Mouse (Mus musculus) hindbrain, postnatal 0 days (tissue): ENCODE results near the gene Elovl7. TPM values are rescaled to one million over a fixed set of nuclear protein-coding genes. Genes with fewer than 3 reads are reported as not detected.
A peak's percentile ranks its signal among the peaks of the same experiment; 100 is the strongest.

Experiments
- ATAC-seq: fragments of 200-750 bp; cut with Nextera tagmentation; 2 replicates; pipeline ENCODE4 v1.8.0; 2017; ENCODE audit warnings: mild to moderate bottlenecking, moderate TSS enrichment, moderate library complexity
- DNase-seq: peaks from one replicate; pipeline ENCODE4 v3.0.0-alpha.2; 2015; ENCODE audit warnings: low spot score
- H3K27ac ChIP-seq: fragments of 300-500 bp; sonication (generic); 2 replicates; pipeline ENCODE4 v1.5.1; 2014; ENCODE audit warnings: mild to moderate bottlenecking
- H3K27me3 ChIP-seq: fragments of 300-500 bp; sonication (generic); 2 replicates; pipeline ENCODE4 v1.6.1; 2014; ENCODE audit warnings: low read length, mixed read lengths; ENCODE audit not compliant: insufficient read depth
- H3K36me3 ChIP-seq: fragments of 300-500 bp; sonication (generic); 2 replicates; pipeline ENCODE4 v1.6.1; 2014; ENCODE audit warnings: low read length, mixed read lengths; ENCODE audit not compliant: insufficient read depth
- H3K4me1 ChIP-seq: fragments of 300-500 bp; sonication (generic); 2 replicates; pipeline ENCODE4 v1.6.1; 2014; ENCODE audit warnings: antibody characterized with exemption, low read length, mixed read lengths; ENCODE audit not compliant: insufficient read depth
- H3K4me2 ChIP-seq: fragments of 300-500 bp; sonication (generic); 2 replicates; pipeline ENCODE4 v1.6.1; 2014; ENCODE audit warnings: low read depth, mild to moderate bottlenecking, low read length, moderate library complexity, mixed read lengths
- H3K4me3 ChIP-seq: fragments of 300-500 bp; sonication (generic); 2 replicates; pipeline ENCODE4 v1.5.1; 2014; ENCODE audit warnings: low read length
- H3K9ac ChIP-seq: fragments of 300-500 bp; sonication (generic); replicated peaks from 2 replicates; pipeline ENCODE4 v1.6.1; 2014; ENCODE audit warnings: mild to moderate bottlenecking, low read length, moderate library complexity, mixed read lengths
- H3K9me3 ChIP-seq: fragments of 300-500 bp; sonication (generic); 2 replicates; pipeline ENCODE4 v1.6.1; 2016; ENCODE audit warnings: low read length, mixed read lengths
- CTCF ChIP-seq: IDR thresholded peaks from 2 replicates; pipeline ENCODE4 v1.5.1; 2016; ENCODE audit warnings: antibody characterized with exemption, control low read depth, low read depth
- WGBS: fragments of 180-500 bp; shearing (Covaris S2); extraction: QIAGEN DNeasy Blood & Tissue Kit; methylation state at CpG from one replicate; pipeline ENCODE4 v1.1.7; 2014; 5-methylcytosine and 5-hydroxymethylcytosine counted together
- polyA plus RNA-seq: library from polyadenylated mRNA; unstranded; fragments of >200 nt; fragmentation: Nextera tagmentation; extraction: Ambion mirVana; gene quantifications from 2 replicates; pipeline ENCODE4 v1.2.1, GENCODE M21; 2015
- total RNA-seq: library from RNA; depleted of rRNA; stranded (reverse); fragments of >200 nt; gene quantifications from 2 replicates; pipeline ENCODE4 v1.2.3, GENCODE M21; 2014; rRNA removed

Elovl7 gene
- total and polyA plus RNA-seq, 2 experiments from 2014 or later = 4.0 to 5.2 TPM

DNA sequence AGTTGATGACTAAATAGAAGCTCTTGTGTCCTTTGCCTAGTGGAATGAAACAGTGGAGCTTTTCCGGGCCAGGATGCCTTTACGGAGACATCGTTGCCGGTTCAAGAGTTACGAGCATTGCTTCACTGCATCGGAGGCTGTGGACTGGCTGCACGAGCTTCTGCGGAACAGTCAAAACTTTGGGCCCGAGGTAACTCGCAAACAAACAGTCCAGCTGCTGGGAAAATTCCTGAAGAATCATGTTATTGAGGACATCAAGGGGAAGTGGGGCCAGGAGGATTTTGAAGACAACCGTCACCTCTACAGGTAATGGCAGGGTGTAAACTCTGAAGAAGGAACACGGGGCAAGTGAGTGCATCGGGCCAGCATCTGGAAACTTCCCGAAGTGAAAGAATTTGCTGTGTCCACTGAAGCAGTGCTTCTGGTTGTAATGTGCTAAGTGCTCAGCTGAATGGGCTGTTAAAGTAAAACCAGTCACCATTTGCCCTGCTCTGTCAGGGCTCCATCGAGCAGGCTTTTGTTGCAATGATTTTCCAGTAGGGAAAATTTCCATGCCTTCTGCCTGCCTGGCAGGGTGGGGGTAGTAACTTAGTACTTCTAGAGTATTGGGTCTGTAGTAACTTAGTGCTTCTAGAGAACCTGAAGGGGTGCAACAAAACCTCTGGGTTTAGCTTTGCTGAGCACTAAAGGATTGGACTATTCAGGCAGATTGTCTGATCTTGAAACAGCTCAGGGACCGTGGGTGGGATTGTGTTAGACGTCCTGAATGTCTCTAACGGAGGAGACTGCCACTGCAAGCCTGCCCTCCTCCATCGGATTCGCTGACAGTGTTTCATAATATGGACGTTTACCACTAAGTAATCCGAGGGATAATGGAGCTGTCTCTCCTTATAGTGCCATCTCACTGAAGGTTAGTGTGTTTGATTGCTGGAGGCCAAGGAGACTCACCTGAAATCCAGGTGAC lies 109.9 kb downstream of the Elovl7 start:
- H3K4me1 ChIP-seq = no peaks in the 10 kb centered on the region
- DNase-seq (no peak), ATAC-seq (no peak)
- no peaks in the 10 kb centered on the region for H3K36me3 ChIP-seq
- no peak overlapping the region for H3K27ac ChIP-seq
- no peak for TF ChIP-seq CTCF
- H3K27me3 ChIP-seq = no peaks in the 10 kb centered on the region
- no peak overlapping the region for H3K9ac ChIP-seq
- H3K4me2 ChIP-seq = no peak overlapping the region
- no peaks in the 10 kb centered on the region for H3K9me3 ChIP-seq
- H3K4me3 ChIP-seq = no peak overlapping the region
- WGBS = 92% methylated on average over 22 of the region's 22 CpGs

DNA sequence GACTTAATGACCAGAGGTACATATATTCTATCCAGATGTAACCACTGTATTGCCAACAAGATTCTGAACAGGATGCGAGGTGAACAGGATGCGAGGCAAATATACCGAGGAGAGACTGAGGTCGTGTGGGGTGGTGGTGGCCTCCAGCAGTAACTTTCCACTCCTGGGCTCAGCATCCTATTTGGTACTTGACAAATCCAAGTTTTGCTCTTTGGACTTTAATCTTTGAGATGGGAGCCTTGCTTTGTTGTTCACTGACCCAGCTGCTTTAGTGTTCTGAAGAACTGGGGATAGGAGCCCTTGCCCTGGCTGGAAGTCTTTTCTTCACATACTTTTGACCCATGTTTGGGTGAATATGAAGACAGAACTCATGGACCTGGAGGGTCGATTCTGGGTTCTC lies 111.7 kb downstream of the Elovl7 start:
- Histone ChIP-seq H3K36me3 (no peaks in the 10 kb centered on the region), H3K27me3 (no peaks in the 10 kb centered on the region), H3K4me2 (no peak overlapping the region), H3K9me3 (no peaks in the 10 kb centered on the region), H3K27ac (no peak overlapping the region), H3K4me3 (no peak overlapping the region), H3K4me1 (no peaks in the 10 kb centered on the region), H3K9ac (no peak overlapping the region)
- no peak for ATAC-seq
- 93% methylated on average over 5 of the region's 5 CpGs for WGBS
- no peak for TF ChIP-seq CTCF
- no peak for DNase-seq

DNA sequence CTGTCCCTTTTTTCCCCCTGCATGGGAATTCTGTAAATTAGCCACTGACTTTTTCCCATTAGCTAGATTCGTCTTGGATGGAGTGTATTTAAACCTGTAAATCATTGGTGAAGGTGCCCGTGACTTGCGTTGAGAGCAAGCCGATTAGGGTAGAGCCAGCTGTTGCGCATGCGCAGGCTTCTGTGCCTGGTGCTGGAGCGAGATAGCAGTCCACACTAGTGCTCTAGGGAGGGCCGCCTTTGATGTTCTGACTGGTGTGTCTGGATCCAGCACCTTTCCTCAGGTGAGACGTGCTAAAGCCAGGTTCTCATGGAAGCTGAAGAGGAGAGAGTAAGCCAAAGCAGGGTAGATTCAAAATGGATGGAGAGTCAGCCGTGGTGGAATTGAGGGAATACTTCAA lies 112.1 kb downstream of the Elovl7 start:
- no peak overlapping the region for H3K9ac ChIP-seq
- no peak for TF ChIP-seq CTCF
- no peaks in the 10 kb centered on the region for H3K4me1 ChIP-seq

DNA sequence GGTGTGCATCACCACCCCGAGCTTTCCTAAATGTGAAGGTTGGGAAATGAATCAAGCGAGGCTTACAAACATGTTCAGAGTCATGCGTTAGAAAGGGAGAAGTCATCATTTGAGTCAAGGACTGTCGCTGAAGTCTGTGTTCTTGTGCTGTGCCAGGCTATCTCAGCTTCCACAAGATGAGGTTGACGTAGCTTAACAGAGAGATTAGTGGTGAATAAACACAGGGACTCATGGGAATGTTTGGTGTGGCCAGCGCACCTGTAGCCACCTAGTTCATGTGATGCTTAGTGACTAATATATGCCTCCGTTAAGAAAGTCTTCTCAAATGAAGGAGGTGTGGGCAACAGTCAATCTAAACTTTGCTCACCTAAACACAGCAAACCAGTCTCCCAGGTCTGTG lies 112.8 kb downstream of the Elovl7 start:
- WGBS = 94% methylated on average over 7 of the region's 7 CpGs
- ATAC-seq (no peak), DNase-seq (no peak)
- Histone ChIP-seq H3K36me3 (no peaks in the 10 kb centered on the region), H3K4me3 (no peak overlapping the region), H3K9ac (no peak overlapping the region), H3K4me1 (no peaks in the 10 kb centered on the region), H3K9me3 (no peaks in the 10 kb centered on the region), H3K27ac (no peak overlapping the region), H3K27me3 (no peaks in the 10 kb centered on the region), H3K4me2 (no peak overlapping the region)
- no peak for TF ChIP-seq CTCF

More for the DNA sequence above, 112.1 kb downstream of the Elovl7 start:
- ATAC-seq (no peak), DNase-seq (no peak)
- Histone ChIP-seq H3K27ac (no peak overlapping the region), H3K27me3 (no peaks in the 10 kb centered on the region), H3K36me3 (no peaks in the 10 kb centered on the region), H3K4me2 (no peak overlapping the region), H3K4me3 (no peak overlapping the region), H3K9me3 (no peaks in the 10 kb centered on the region)
- WGBS = 94% methylated on average over 10 of the region's 10 CpGs

DNA sequence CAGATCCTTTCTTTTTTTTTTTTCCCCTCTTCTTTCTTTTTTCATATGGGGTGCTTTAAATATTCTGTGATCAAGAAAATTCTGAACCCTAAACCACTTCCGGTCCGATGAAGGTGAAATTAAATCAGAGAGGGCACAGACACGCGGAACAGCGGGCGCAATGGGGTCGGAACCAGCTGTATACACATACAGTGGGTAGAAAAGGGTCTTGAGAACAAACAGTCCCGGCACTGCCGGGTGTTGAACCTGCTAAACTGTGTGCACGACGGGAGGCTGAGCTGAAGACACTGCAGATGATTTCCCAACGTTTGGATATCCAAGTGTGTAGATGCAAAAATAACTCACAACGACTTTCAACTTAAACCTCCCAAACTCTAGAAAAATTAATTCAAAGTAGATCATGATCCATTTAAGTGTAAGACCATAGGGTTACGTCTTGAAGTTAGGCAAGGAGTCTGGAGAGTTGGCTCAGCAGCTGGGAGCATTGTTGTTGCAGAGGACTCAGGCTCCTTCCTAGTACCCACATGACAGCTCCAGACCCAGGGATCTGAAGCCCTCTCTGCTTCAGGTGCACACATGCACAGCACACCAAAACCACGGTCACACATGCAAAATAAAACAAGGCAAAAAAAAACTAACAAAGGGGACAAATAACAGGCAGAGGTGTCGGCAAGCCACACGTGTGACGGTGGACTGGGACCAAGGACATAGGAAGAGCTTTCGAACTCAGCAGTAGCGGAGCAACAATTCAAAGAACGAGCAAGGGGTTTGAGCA lies 114.4 kb downstream of the Elovl7 start:
- Histone ChIP-seq H3K4me3 (no peak overlapping the region), H3K36me3 (no peaks in the 10 kb centered on the region), H3K27ac (no peak overlapping the region), H3K4me2 (no peak overlapping the region), H3K4me1 (no peaks in the 10 kb centered on the region), H3K9me3 (no peaks in the 10 kb centered on the region), H3K9ac (no peak overlapping the region), H3K27me3 (no peaks in the 10 kb centered on the region)
- WGBS = 90% methylated on average over 21 of the region's 21 CpGs
- DNase-seq = no peak
- no peak for ATAC-seq
- TF ChIP-seq CTCF = no peak

DNA sequence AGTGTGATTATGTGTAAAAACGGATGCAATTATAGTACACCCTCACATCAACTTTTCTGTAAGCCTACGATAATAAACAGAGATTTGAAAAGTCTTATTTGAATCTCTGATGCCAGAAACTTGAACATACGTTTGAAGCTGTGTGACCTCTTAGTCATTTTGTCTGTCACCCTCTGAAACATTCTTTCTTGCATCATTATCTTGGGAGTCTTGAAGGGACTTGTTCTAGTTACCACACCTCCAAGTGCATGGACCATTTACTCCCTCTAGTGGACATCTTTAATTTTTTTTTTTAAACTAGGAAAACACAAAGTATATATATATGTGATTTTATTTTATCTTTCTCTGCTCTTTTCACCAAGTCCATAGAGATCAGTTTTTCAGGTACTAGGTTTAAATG lies 115.5 kb downstream of the Elovl7 start:
- peak; percentile 51 for DNase-seq
- H3K9me3 ChIP-seq = no peaks in the 10 kb centered on the region
- no peak overlapping the region for H3K27ac ChIP-seq
- H3K36me3 ChIP-seq = no peaks in the 10 kb centered on the region
- no peak for ATAC-seq
- peak; percentile 74 for TF ChIP-seq CTCF
- no peaks in the 10 kb centered on the region for H3K4me1 ChIP-seq
- H3K4me3 ChIP-seq = no peak overlapping the region
- no peaks in the 10 kb centered on the region for H3K27me3 ChIP-seq
- no peak overlapping the region for H3K9ac ChIP-seq
- WGBS = 66% methylated on average over 3 of the region's 3 CpGs
- no peak overlapping the region for H3K4me2 ChIP-seq

Other genes starting within 250 kb of the Elovl7 start
- gene Smim15, start 170.0 kb upstream of the Elovl7 start, total RNA-seq = 26.3 and 34.6 TPM in 2 replicates
- gene Smim15, start 170.0 kb upstream of the Elovl7 start, polyA plus RNA-seq = 41.2 and 43.6 TPM in 2 replicates
- gene Ndufaf2, start 55.8 kb upstream of the Elovl7 start, total RNA-seq = 8.2 and 15.2 TPM in 2 replicates
- gene Ndufaf2, start 55.8 kb upstream of the Elovl7 start, polyA plus RNA-seq = 74.9 and 81.4 TPM in 2 replicates
- gene Ercc8, start 55.7 kb upstream of the Elovl7 start, total RNA-seq = 28.1 and 32.9 TPM in 2 replicates
- 26.1 and 28.3 TPM in 2 replicates for gene Ercc8, start 55.7 kb upstream of the Elovl7 start, polyA plus RNA-seq
- 1.8 and 5.0 TPM in 2 replicates for gene Depdc1b, start 101.9 kb downstream of the Elovl7 start, total RNA-seq
- gene Depdc1b, start 101.9 kb downstream of the Elovl7 start, polyA plus RNA-seq = 0.94 and 1.8 TPM in 2 replicates
- gene Pde4d, start 235.5 kb downstream of the Elovl7 start, total RNA-seq = 77.1 and 86.6 TPM in 2 replicates
- gene Pde4d, start 235.5 kb downstream of the Elovl7 start, polyA plus RNA-seq = 19.3 and 21.6 TPM in 2 replicates